Mouse (Mus musculus) cerebellum, adult 2 months (tissue): Measurements from ENCODE around the gene Myo1b.

Source experiments
- CTCF ChIP-seq: fragments of 200-500 bp; IDR thresholded peaks from 2 replicates; pipeline ENCODE4 v1.5.1; 2011; ENCODE audit warnings: low read depth, mild to moderate bottlenecking, control low read depth, low read length, moderate library complexity, borderline replicate concordance; ENCODE audit not compliant: insufficient read depth
- POLR2A ChIP-seq: fragments of 200-500 bp; IDR thresholded peaks from 2 replicates; pipeline ENCODE4 v1.6.1; 2011; ENCODE audit warnings: low read length, control low read depth, borderline replicate concordance; ENCODE audit not compliant: insufficient read depth

DNA sequence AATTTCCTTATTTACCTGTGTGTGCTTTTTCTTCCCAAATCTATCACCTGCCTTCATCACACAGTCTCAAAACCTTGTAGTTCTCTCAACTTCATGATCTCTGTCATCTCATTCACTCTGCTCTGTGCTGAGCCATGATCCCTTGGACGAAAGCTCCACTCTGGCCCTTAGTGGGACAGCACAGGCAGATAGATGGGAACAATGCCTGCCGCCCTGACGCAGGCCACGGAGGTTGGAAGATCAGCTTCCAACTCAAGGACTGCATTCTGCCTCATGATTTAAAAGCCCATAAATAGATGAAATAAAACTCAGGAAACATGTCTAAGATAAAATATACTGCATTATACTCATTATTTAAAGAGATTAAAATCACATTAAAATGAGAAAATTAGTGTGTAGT, 149.6 kb downstream of the Myo1b start:
- no peak for TF ChIP-seq CTCF
- TF ChIP-seq POLR2A = no peak
